Mouse (Mus musculus) kidney, postnatal 0 days (tissue): ENCODE results near the gene Naxd. TPM values are rescaled to one million over a fixed set of nuclear protein-coding genes. Genes with fewer than 3 reads are reported as not detected.
A peak's percentile ranks its signal among the peaks of the same experiment; 100 is the strongest.

Experiments
- ATAC-seq: fragments of 200-750 bp; cut with Nextera tagmentation; replicated peaks from 2 replicates; pipeline ENCODE4 v1.8.0; 2017; ENCODE audit warnings: low read depth, moderate number of reproducible peaks, moderate TSS enrichment, moderate library complexity; ENCODE audit not compliant: low FRiP score
- DNase-seq: peaks from one replicate; pipeline ENCODE4 v3.0.0-alpha.2; 2016; ENCODE audit warnings: low spot score
- H3K27ac ChIP-seq: fragments of 300-500 bp; sonication (generic); 2 replicates; pipeline ENCODE4 v1.5.1; 2014; ENCODE audit warnings: mild to moderate bottlenecking
- H3K27me3 ChIP-seq: fragments of 300-500 bp; sonication (generic); 2 replicates; pipeline ENCODE4 v1.6.1; 2014; ENCODE audit warnings: low read length, mixed read lengths; ENCODE audit not compliant: insufficient read depth
- H3K36me3 ChIP-seq: fragments of 300-500 bp; sonication (generic); 2 replicates; pipeline ENCODE4 v1.6.1; 2014; ENCODE audit warnings: low read length, mixed read lengths; ENCODE audit not compliant: insufficient read depth
- H3K4me1 ChIP-seq: fragments of 300-500 bp; sonication (generic); replicated peaks from 2 replicates; pipeline ENCODE4 v1.6.1; 2014; ENCODE audit warnings: antibody characterized with exemption, low read length, mixed read lengths; ENCODE audit not compliant: insufficient read depth
- H3K4me2 ChIP-seq: fragments of 300-500 bp; sonication (generic); 2 replicates; pipeline ENCODE4 v1.6.1; 2014; ENCODE audit warnings: mild to moderate bottlenecking, low read length, moderate library complexity, mixed read lengths
- H3K4me3 ChIP-seq: fragments of 300-500 bp; sonication (generic); replicated peaks from 2 replicates; pipeline ENCODE4 v1.5.1; 2014; ENCODE audit warnings: low read depth, low read length
- H3K9ac ChIP-seq: fragments of 300-500 bp; sonication (generic); 2 replicates; pipeline ENCODE4 v1.6.1; 2014; ENCODE audit warnings: low read depth, low read length
- H3K9me3 ChIP-seq: fragments of 300-500 bp; sonication (generic); replicated peaks from 2 replicates; pipeline ENCODE4 v1.6.1; 2016; ENCODE audit warnings: low read length, inconsistent platforms, mixed read lengths
- CTCF ChIP-seq: IDR thresholded peaks from 2 replicates; pipeline ENCODE4 v1.5.1; 2016; ENCODE audit warnings: antibody characterized with exemption, low read depth, mild to moderate bottlenecking, moderate library complexity
- WGBS: fragments of 180-500 bp; shearing (Covaris S2); extraction: QIAGEN DNeasy Blood & Tissue Kit; methylation state at CpG from one replicate; pipeline ENCODE4 v1.1.7; 2014; 5-methylcytosine and 5-hydroxymethylcytosine counted together
- polyA plus RNA-seq: library from polyadenylated mRNA; unstranded; fragments of >200 nt; fragmentation: Nextera tagmentation; extraction: Ambion mirVana; gene quantifications from 2 replicates; pipeline ENCODE4 v1.2.1, GENCODE M21; 2015

The Naxd gene
- 111 and 115 TPM in 2 replicates for polyA plus RNA-seq

GRCm38 (mm10) chr8:11497017-11497990 is at the start of gene Naxd:
Gene Naxd, plus strand, starts transcription at chr8:11497506.
- 6% methylated on average over 61 of the region's 73 CpGs for WGBS

GRCm38 (mm10) chr8:11447910-11448570 is 49.3 kb upstream of the Naxd start:
- H3K4me2 ChIP-seq: no peak overlapping the region
- no peak for TF ChIP-seq CTCF
- H3K4me1 ChIP-seq: no peaks in the 10 kb centered on the region
- no peak overlapping the region for H3K27ac ChIP-seq
- 91% methylated on average over 23 of the region's 23 CpGs for WGBS
- ATAC-seq: no peak
- H3K4me3 ChIP-seq: no peak overlapping the region
- no peaks in the 10 kb centered on the region for H3K9me3 ChIP-seq
- H3K36me3 ChIP-seq: peaks cover 50% of the 10 kb centered on the region
- DNase-seq: no peak
- H3K27me3 ChIP-seq: no peaks in the 10 kb centered on the region
- H3K9ac ChIP-seq: no peak overlapping the region

More at GRCm38 (mm10) chr8:11497017-11497990, at the start of gene Naxd:
- Histone ChIP-seq H3K27ac (peak within 1 kb of the TSS; percentile 75), H3K36me3 (no peaks in the 10 kb centered on the region), H3K9ac (peak within 1 kb of the TSS; percentile 84), H3K4me3 (peak within 1 kb of the TSS; percentile 79), H3K27me3 (no peaks in the 10 kb centered on the region), H3K4me2 (peak within 1 kb of the TSS; percentile 61), H3K4me1 (peaks cover 5% of the 10 kb centered on the region; the same call in 1 of the 2 replicates), H3K9me3 (no peaks in the 10 kb centered on the region)
- peak; percentile 96 for DNase-seq
- peak; percentile 97 for ATAC-seq
- peak; percentile 10; the same call in 1 of the 2 replicates for TF ChIP-seq CTCF

- Histone ChIP-seq H3K36me3 (peaks cover 33% of the 10 kb centered on the region), H3K27me3 (no peaks in the 10 kb centered on the region), H3K4me2 (no peak overlapping the region), H3K9ac (no peak overlapping the region), H3K9me3 (no peaks in the 10 kb centered on the region), H3K4me1 (no peaks in the 10 kb centered on the region), H3K27ac (peak overlapping the region; percentile 21; the same call in 1 of the 2 replicates), H3K4me3 (no peak overlapping the region)
- DNase-seq: peak; percentile 93
- 20% methylated on average over 8 of the region's 8 CpGs for WGBS
- ATAC-seq: peak; percentile 72
- TF ChIP-seq CTCF: peak; percentile 77
Measured at GRCm38 (mm10) chr8:11450184-11451113, 46.9 kb upstream of the Naxd start.

GRCm38 (mm10) chr8:11452152-11452551 is 45.2 kb upstream of the Naxd start:
- no peak overlapping the region for H3K4me2 ChIP-seq
- H3K36me3 ChIP-seq: peaks cover 19% of the 10 kb centered on the region
- H3K27ac ChIP-seq: 0 out of 2 replicates have a peak overlapping the region, but pooled peaks have one; percentile 25
- no peak for TF ChIP-seq CTCF
- H3K4me1 ChIP-seq: no peaks in the 10 kb centered on the region
- DNase-seq (no peak), ATAC-seq (no peak)
- H3K4me3 ChIP-seq: no peak overlapping the region
- 0 out of 2 replicates have a peak overlapping the region, but pooled peaks have one; percentile 4 for H3K9ac ChIP-seq
- no peaks in the 10 kb centered on the region for H3K9me3 ChIP-seq
- H3K27me3 ChIP-seq: no peaks in the 10 kb centered on the region
- 100% methylated on average over 1 of the region's 1 CpGs for WGBS

GRCm38 (mm10) chr8:11452559-11452958 is 44.7 kb upstream of the Naxd start:
- Histone ChIP-seq H3K4me3 (no peak overlapping the region), H3K4me2 (no peak overlapping the region), H3K4me1 (peaks cover 3% of the 10 kb centered on the region; the same call in 1 of the 2 replicates), H3K36me3 (peaks cover 16% of the 10 kb centered on the region), H3K27me3 (no peaks in the 10 kb centered on the region), H3K9ac (0 out of 2 replicates have a peak overlapping the region, but pooled peaks have one; percentile 4), H3K27ac (peak overlapping the region; percentile 25; the same call in 1 of the 2 replicates), H3K9me3 (no peaks in the 10 kb centered on the region)
- 67% methylated on average over 3 of the region's 3 CpGs for WGBS
- no peak for DNase-seq
- ATAC-seq: no peak
- TF ChIP-seq CTCF: no peak
